Mouse (Mus musculus) T-helper 17 cell (primary cell): ENCODE measurements around the gene Zfp955a.
"Not testable (repeated sequence)": the region's sequence is repeated elsewhere in the genome, so short reads cannot be mapped to it uniquely, and the experiment has no call there.

Source experiments
- in situ Hi-C, 2 experiments: fragments of 300-600 bp; cut with MboI, MseI; formaldehyde crosslinking; loops; 1 replicate in 1 of 2; 2 replicates in 1 of 2; pipeline ENCODE4 v1.15.1; 2025; ENCODE audit warnings: high pct_unique_total_duplicates in 2 of 2

The Zfp955a gene

DNA sequence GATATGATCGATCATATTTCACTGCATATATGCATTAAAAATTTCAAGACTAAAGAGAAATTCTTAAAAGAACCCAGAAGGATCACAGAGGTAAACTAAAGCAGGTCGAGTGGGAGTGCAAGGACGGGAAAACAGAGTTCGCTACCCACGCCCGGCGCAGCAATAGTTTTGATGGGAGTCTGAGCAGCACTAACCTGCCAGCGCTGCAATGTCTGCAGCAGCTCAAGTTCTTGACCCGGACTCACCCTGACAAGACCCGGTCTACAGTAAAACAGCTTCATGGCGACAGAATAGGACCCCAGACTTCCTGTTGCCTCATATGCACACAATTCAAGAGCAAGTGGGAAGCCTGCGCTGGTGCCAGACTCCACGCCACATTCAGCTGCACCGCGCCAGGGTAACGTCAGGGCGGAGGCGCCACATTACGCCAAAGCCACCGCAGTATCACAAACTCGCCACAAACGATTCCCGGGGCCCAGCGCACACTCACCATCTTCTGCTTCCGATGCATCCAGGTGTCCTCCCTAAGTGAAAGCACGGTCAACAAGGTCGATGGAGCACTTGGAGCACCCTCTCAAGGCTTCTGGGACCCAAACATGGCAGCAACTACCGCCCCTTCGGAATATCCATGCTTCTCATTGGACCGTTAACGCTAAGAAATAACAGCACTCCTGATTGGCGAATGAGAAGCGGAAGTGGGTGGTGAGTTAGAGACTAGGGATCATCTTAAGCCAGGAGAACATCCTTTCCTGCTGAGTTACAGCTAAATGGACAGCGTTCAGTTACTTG lies at the start of gene Zfp955a:
TSS of gene Zfp955a (minus strand) at position 616 of the 789 bp plus-strand sequence.
- in situ Hi-C loops = not testable (repeated sequence)

DNA sequence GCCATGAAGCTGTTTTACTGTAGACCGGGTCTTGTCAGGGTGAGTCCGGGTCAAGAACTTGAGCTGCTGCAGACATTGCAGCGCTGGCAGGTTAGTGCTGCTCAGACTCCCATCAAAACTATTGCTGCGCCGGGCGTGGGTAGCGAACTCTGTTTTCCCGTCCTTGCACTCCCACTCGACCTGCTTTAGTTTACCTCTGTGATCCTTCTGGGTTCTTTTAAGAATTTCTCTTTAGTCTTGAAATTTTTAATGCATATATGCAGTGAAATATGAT lies 34.9 kb upstream of the Zfp955a start:
- in situ Hi-C loops = not testable (repeated sequence)

DNA sequence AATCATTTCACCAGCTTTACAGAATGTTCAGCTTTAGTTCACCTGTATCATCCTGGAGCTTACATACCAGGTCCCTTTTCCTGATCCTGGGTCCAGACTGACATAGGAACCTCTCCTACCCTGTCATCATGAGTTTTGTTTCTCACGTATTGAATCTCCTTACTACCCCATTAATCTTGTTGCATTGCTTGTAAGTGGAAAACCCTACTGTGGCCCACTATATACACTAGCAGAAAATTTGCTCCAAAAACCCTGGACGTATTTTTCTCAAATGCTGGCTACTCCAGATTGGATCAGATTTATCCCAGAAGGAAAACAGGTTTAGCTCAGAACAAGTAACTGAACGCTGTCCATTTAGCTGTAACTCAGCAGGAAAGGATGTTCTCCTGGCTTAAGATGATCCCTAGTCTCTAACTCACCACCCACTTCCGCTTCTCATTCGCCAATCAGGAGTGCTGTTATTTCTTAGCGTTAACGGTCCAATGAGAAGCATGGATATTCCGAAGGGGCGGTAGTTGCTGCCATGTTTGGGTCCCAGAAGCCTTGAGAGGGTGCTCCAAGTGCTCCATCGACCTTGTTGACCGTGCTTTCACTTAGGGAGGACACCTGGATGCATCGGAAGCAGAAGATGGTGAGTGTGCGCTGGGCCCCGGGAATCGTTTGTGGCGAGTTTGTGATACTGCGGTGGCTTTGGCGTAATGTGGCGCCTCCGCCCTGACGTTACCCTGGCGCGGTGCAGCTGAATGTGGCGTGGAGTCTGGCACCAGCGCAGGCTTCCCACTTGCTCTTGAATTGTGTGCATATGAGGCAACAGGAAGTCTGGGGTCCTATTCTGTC lies 34.3 kb upstream of the Zfp955a start, which contains the start of gene Zfp955b:
TSS of gene Zfp955b (plus strand) at position 506 of the 837 bp plus-strand sequence.
- in situ Hi-C loops = not testable (repeated sequence)

DNA sequence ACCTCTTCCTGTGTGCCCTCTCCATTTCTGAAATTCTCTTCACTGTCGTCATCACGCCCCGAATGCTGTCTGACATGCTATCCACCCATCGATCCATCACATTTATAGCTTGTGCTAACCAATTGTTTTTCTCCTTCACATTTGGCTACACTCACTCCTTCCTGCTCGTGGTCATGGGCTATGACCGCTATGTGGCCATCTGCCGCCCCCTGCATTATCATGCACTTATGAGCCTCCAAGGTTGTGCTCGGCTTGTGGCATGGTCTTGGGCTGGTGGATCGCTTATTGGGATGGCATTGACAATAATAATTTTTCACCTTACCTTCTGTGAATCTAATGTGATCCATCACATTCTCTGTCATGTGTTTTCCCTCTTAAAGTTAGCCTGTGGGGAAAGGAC lies 14.0 kb upstream of the Zfp955a start:
- in situ Hi-C loops = no loop called here

DNA sequence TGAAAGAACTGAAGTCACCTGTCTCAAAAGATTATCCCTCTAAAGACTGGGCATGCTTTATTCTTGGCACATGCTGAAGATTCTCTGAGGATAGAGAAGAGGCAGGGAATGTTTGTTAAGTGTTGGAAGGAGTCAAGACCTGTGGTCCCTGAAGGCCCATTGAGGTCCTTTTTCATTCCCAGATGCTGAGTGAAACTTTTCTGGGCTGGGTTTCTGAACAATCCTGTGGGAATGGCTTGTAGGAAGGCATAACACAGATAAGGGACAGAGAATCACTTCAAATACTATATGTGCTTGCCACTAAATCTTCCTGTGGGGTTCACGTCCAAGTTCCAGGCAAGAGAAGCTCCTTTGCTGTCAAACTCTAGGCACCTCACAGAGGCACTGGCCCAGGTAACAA lies 9.4 kb upstream of the Zfp955a start, which contains the start of gene Olfr63:
TSS of gene Olfr63 (plus strand) at position 301 of the 400 bp plus-strand sequence.
- in situ Hi-C loops = no loop called here

DNA sequence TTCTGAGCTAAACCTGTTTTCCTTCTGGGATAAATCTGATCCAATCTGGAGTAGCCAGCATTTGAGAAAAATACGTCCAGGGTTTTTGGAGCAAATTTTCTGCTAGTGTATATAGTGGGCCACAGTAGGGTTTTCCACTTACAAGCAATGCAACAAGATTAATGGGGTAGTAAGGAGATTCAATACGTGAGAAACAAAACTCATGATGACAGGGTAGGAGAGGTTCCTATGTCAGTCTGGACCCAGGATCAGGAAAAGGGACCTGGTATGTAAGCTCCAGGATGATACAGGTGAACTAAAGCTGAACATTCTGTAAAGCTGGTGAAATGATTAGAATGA lies 343 bp upstream of the Zfp955a start:
- in situ Hi-C loops = not testable (repeated sequence)

DNA sequence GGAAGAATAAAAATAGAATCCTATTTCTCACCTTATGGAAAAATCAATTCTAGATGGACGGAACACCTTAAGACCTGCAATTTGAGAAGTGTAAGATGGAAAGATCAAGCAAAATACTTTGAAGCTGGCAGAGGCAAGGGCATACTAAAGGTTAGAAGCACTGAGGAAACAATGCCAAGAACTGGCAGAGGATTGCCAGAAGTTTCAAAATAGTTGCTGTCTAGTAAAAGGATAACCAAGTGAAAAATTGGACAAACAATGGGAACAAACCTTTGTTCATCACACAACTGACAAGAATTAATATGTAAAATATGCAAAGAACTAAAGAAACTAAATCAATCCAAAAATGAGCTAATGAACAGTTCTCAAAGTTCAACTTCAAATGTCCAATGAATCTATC lies 18.3 kb downstream of the Zfp955a start:
- in situ Hi-C loops = loop anchor here in 1 of 2 experiments (5.0 kb wide), 1 partner anchor 71 kb away; no protein-coding TSS in a partner anchor

DNA sequence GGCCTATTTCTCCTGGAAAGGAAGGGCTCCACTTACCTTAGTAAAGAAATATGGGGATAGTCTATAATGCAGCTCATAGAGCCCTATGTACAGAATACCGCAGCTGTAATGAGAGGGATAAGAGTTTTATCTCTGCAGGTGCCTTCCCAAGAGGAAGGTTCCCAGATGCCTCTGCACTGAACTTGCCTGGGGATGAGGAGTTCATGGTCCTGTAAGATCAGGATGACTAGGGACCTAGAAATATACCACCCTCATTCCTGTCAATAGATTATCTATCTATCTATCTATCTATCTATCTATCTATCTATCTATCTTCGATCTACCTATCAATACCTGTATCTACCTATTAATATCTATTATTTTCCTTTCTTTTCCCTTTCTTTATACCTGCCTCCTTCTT lies 33.4 kb downstream of the Zfp955a start, which contains the start of gene Olfr1564:
TSS of gene Olfr1564 (minus strand) at position 101 of the 400 bp plus-strand sequence.
- in situ Hi-C loops = no loop called here

DNA sequence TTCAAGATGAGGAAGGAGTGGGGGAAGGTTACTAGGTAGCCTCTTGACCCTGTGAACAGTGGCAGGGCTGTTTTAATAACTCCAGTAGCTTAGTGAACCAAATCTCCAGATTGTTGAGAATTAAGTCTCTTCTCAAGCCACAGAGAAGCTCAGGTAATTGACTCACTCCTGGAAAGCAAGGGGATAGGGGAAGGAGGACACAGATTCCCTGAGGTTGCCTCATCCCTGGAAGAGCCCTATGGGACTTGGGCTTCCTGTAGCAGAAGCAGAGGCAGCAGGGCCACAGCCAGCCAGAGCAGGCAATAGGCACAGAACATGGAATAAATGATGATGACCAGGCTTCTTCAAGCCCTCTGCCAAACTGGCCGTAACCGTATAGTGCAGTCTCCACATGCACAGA lies 63.9 kb downstream of the Zfp955a start, which contains the start of gene Olfr239:
TSS of gene Olfr239 (plus strand) at position 301 of the 400 bp plus-strand sequence.
- in situ Hi-C loops = not testable (repeated sequence)
